Mouse (Mus musculus) lung, adult 2 months (tissue): Measurements from ENCODE around the gene Capn2.

Experiments used
- CTCF ChIP-seq: fragments of 200-500 bp; IDR thresholded peaks from 2 replicates; pipeline ENCODE4 v1.5.1; 2011; ENCODE audit warnings: mild to moderate bottlenecking, low read length, control low read depth; ENCODE audit not compliant: insufficient read depth
- POLR2A ChIP-seq: fragments of 200-500 bp; IDR thresholded peaks from 2 replicates; pipeline ENCODE4 v1.6.1; 2011; ENCODE audit warnings: low read depth, mild to moderate bottlenecking, control low read depth, low read length, borderline replicate concordance; ENCODE audit errors: extremely low read depth

GRCm38 (mm10) chr1:182505291-182505690 is 12.1 kb downstream of the Capn2 start:
- TF ChIP-seq CTCF (no peak), POLR2A (no peak)
